Mouse (Mus musculus) heart, adult 18-20 months (tissue): ENCODE measurements around the gene Shisa9. TPM values are rescaled to one million over a fixed set of nuclear protein-coding genes. Genes with fewer than 3 reads are reported as not detected.

Source experiments
- DNase-seq, 2 experiments: peaks; one replicate each; pipeline ENCODE4 v3.0.0; 2021 to 2022; ENCODE audit warnings: mixed read lengths in 1 of 2
- total RNA-seq, 2 experiments: library from RNA; stranded (reverse); gene quantifications; 2 replicates each; pipeline ENCODE4 v1.2.3; 2021

The Shisa9 gene
- total RNA-seq, 2 experiments from 2014 or later = 0.10 to 0.23 TPM

DNA sequence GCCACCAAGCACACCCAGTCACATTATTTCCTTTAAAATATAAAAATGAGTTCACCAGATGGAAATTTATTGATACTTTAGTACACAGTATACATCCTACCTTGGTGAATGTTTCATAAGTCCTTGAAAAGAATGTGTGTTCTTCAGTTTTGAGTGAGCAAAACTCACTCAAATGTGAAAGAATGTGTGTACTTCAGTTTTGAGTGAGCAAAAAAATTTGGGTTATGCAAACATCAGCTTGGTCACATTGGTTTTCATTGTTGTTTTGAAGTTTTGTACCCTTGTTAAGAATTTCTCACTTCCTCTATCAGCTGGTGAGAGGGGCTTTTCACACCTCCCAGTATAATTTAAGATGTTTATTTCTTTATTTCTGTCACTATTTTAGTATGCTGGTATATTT lies 331.7 kb downstream of the Shisa9 start:
- no peak for DNase-seq

Other genes starting within 250 kb of the Shisa9 start
- 10 to 100 TPM; 56.1 to 60.9 TPM for gene Cpped1, start 74.7 kb upstream of the Shisa9 start, total RNA-seq